Mouse (Mus musculus) limb, embryonic 14.5 days (tissue): ENCODE data around the gene Herpud2. TPM values are rescaled to one million over a fixed set of nuclear protein-coding genes. Genes with fewer than 3 reads are reported as not detected.

ENCODE experiments used
- ATAC-seq: fragments of 200-750 bp; cut with Nextera tagmentation; 2 replicates; pipeline ENCODE4 v1.8.0; 2017; ENCODE audit warnings: low read depth, moderate number of reproducible peaks, moderate TSS enrichment; ENCODE audit not compliant: low FRiP score
- DNase-seq: peaks from one replicate; pipeline ENCODE4 v3.0.0-alpha.2; 2015; ENCODE audit warnings: low spot score
- H3K27ac ChIP-seq: fragments of 300-500 bp; sonication (generic); replicated peaks from 2 replicates; pipeline ENCODE4 v1.5.1; 2014; ENCODE audit warnings: low read depth, mild to moderate bottlenecking, low read length, moderate library complexity, mixed read lengths
- H3K27me3 ChIP-seq: fragments of 300-500 bp; sonication (generic); 2 replicates; pipeline ENCODE4 v1.6.1; 2014; ENCODE audit warnings: low read length, mixed read lengths; ENCODE audit not compliant: control insufficient read depth, insufficient read depth
- H3K36me3 ChIP-seq: fragments of 300-500 bp; sonication (generic); 2 replicates; pipeline ENCODE4 v1.6.1; 2014; ENCODE audit warnings: mild to moderate bottlenecking, low read length, moderate library complexity, mixed read lengths; ENCODE audit not compliant: control insufficient read depth, insufficient read depth
- H3K4me1 ChIP-seq: fragments of 300-500 bp; sonication (generic); 2 replicates; pipeline ENCODE4 v1.6.1; 2014; ENCODE audit warnings: antibody characterized with exemption, low read length, mixed read lengths; ENCODE audit not compliant: control insufficient read depth, insufficient read depth
- H3K4me2 ChIP-seq: fragments of 300-500 bp; sonication (generic); replicated peaks from 2 replicates; pipeline ENCODE4 v1.6.1; 2014; ENCODE audit warnings: low read depth, mild to moderate bottlenecking, low read length, moderate library complexity; ENCODE audit not compliant: severe bottlenecking
- H3K4me3 ChIP-seq: fragments of 300-500 bp; sonication (generic); replicated peaks from 2 replicates; pipeline ENCODE4 v1.5.1; 2014; ENCODE audit warnings: low read length
- H3K9ac ChIP-seq: fragments of 300-500 bp; sonication (generic); 2 replicates; pipeline ENCODE4 v1.6.1; 2014; ENCODE audit warnings: mild to moderate bottlenecking, low read depth, low read length, moderate library complexity; ENCODE audit not compliant: severe bottlenecking
- H3K9me3 ChIP-seq: fragments of 300-500 bp; sonication (generic); 2 replicates; pipeline ENCODE4 v1.6.1; 2016; ENCODE audit warnings: low read length; ENCODE audit not compliant: control insufficient read depth
- POLR2A ChIP-seq: fragments of 200-500 bp; IDR thresholded peaks from 2 replicates; pipeline ENCODE4 v1.8.0; 2012; ENCODE audit warnings: inconsistent platforms, mild to moderate bottlenecking, moderate library complexity, borderline replicate concordance; ENCODE audit not compliant: insufficient read depth, insufficient read length; ENCODE audit errors: extremely low read depth
- WGBS: fragments of 180-500 bp; shearing (Covaris S2); extraction: QIAGEN DNeasy Blood & Tissue Kit; methylation state at CpG from one replicate; pipeline ENCODE4 v1.1.7; 2014; 5-methylcytosine and 5-hydroxymethylcytosine counted together
- polyA plus RNA-seq, 2 experiments: library from polyadenylated mRNA; depleted of rRNA in 1 of 2; stranded (reverse) in 1 of 2; unstranded in 1 of 2; fragments of >200 nt; fragmentation: Nextera tagmentation in 1 of 2; extraction: Ambion mirVana in 1 of 2; gene quantifications; 2 replicates each; pipeline versions ENCODE4 v1.2.1 to v1.2.3; 2012 to 2014

Gene Herpud2
- polyA plus RNA-seq, 2 experiments, result 32.8 to 33.8 TPM

GRCm38 (mm10) chr9:25156377-25156776, 4.8 kb upstream of the Herpud2 start:
- H3K27ac ChIP-seq, result no peak overlapping the region
- no peak for TF ChIP-seq POLR2A
- no peak overlapping the region for H3K4me3 ChIP-seq
- H3K36me3 ChIP-seq, result no peaks in the 10 kb centered on the region
- H3K4me2 ChIP-seq, result no peak overlapping the region
- H3K9me3 ChIP-seq, result no peaks in the 10 kb centered on the region
- ATAC-seq (no peak), DNase-seq (no peak)
- 21% methylated on average over 1 of the region's 1 CpGs for WGBS
- no peak overlapping the region for H3K9ac ChIP-seq
- no peaks in the 10 kb centered on the region for H3K27me3 ChIP-seq
- no peaks in the 10 kb centered on the region for H3K4me1 ChIP-seq

GRCm38 (mm10) chr9:25153066-25153465, 1.4 kb upstream of the Herpud2 start:
- ATAC-seq (no peak), DNase-seq (no peak)
- no peaks in the 10 kb centered on the region for H3K9me3 ChIP-seq
- H3K9ac ChIP-seq, result no peak overlapping the region
- no peak overlapping the region for H3K27ac ChIP-seq
- H3K4me3 ChIP-seq, result no peak overlapping the region
- H3K36me3 ChIP-seq, result no peaks in the 10 kb centered on the region
- H3K4me2 ChIP-seq, result no peak overlapping the region
- H3K27me3 ChIP-seq, result no peaks in the 10 kb centered on the region
- no peak for TF ChIP-seq POLR2A
- peaks cover 14% of the 10 kb centered on the region for H3K4me1 ChIP-seq

GRCm38 (mm10) chr9:25152457-25152856, 837 bp upstream of the Herpud2 start:
- Histone ChIP-seq H3K4me1 (peaks cover 14% of the 10 kb centered on the region), H3K4me3 (peak overlapping the region; percentile 80), H3K27me3 (no peaks in the 10 kb centered on the region), H3K4me2 (peak overlapping the region; percentile 76), H3K36me3 (no peaks in the 10 kb centered on the region), H3K27ac (peak overlapping the region; percentile 99), H3K9ac (peak overlapping the region; percentile 93), H3K9me3 (no peaks in the 10 kb centered on the region)
- no peak for DNase-seq
- TF ChIP-seq POLR2A, result no peak
- 10% methylated on average over 1 of the region's 1 CpGs for WGBS
- ATAC-seq, result no peak

- WGBS, result under 1% methylated on average over 49 of the region's 73 CpGs
- H3K27me3 ChIP-seq, result no peaks in the 10 kb centered on the region
- DNase-seq, result peak; percentile 70
- H3K4me1 ChIP-seq, result peaks cover 14% of the 10 kb centered on the region
- H3K4me2 ChIP-seq, result peak overlapping the region; percentile 76
- peak overlapping the region; percentile 99 for H3K27ac ChIP-seq
- no peak for TF ChIP-seq POLR2A
- no peaks in the 10 kb centered on the region for H3K36me3 ChIP-seq
- H3K9ac ChIP-seq, result peak overlapping the region; percentile 93
- H3K4me3 ChIP-seq, result peak overlapping the region; percentile 80
- ATAC-seq, result peak; percentile 74
- H3K9me3 ChIP-seq, result no peaks in the 10 kb centered on the region
Observed at GRCm38 (mm10) chr9:25150791-25151610, 619 bp downstream of the Herpud2 start.

GRCm38 (mm10) chr9:25148767-25149166, 2.9 kb downstream of the Herpud2 start:
- H3K9ac ChIP-seq, result no peak overlapping the region
- TF ChIP-seq POLR2A, result no peak

More at GRCm38 (mm10) chr9:25148767-25149166, 2.9 kb downstream of the Herpud2 start:
- no peak for DNase-seq
- no peaks in the 10 kb centered on the region for H3K36me3 ChIP-seq
- H3K4me2 ChIP-seq, result peak overlapping the region; percentile 35
- no peak for ATAC-seq
- no peak overlapping the region for H3K27ac ChIP-seq
- peak overlapping the region; percentile 15 for H3K4me3 ChIP-seq
- no peaks in the 10 kb centered on the region for H3K27me3 ChIP-seq
- H3K9me3 ChIP-seq, result no peaks in the 10 kb centered on the region
- H3K4me1 ChIP-seq, result peaks cover 14% of the 10 kb centered on the region
